22 mouse cellular contexts compared by ENCODE assay signal in genomic region chr14:29729009-29729408, GRCm38 (mm10).
"Had no signal": no experiment of that assay in that cellular context is flagged by ENCODE, and none has a peak within 500 bp of the region (broad histone marks: within the 10 kb centered on the region; RNA-seq: fewer than 3 reads in every experiment).

No protein-coding gene starts in this region.

- DNase-seq: heart, postnatal 10 days; heart, postnatal 14 days; heart, postnatal 36 days; heart, postnatal 4 days; kidney, adult 11 months; kidney, adult 18-20 months; kidney, adult 2 months; kidney, adult 8-10 months; kidney, adult 9 months; kidney, postnatal 10 days; kidney, postnatal 14 days; kidney, postnatal 25 days; kidney, postnatal 36 days; kidney, postnatal 4 days; layer of hippocampus, adult 9-11 months; layer of hippocampus, postnatal 36 days had no signal

- ATAC-seq: hindbrain, embryonic 16.5 days; hindbrain, postnatal 0 days; inflammation-experienced regulatory T-cells, adult 6 months; intestine, embryonic 15.5 days; intestine, embryonic 16.5 days; intestine, postnatal 0 days had no signal
